Mouse (Mus musculus) heart, adult 2 months (tissue): ENCODE results near the gene Rapgefl1.
"Not testable (repeated sequence)": the region's sequence is repeated elsewhere in the genome, so short reads cannot be mapped to it uniquely, and the experiment has no call there.

Experiments used
- CTCF ChIP-seq: fragments of 200-600 bp; IDR thresholded peaks from 2 replicates; pipeline ENCODE4 v1.8.1; 2022; ENCODE audit warnings: antibody characterized with exemption, mild to moderate bottlenecking, moderate library complexity
- EP300 ChIP-seq: fragments of 200-500 bp; IDR thresholded peaks from 2 replicates; pipeline ENCODE4 v1.6.1; 2011; ENCODE audit warnings: low read depth, low read length, control low read depth; ENCODE audit not compliant: insufficient read depth
- POLR2A ChIP-seq: fragments of 200-500 bp; IDR thresholded peaks from 2 replicates; pipeline ENCODE4 v1.6.1; 2011; ENCODE audit warnings: mild to moderate bottlenecking, low read depth, low read length, control low read depth; ENCODE audit not compliant: insufficient read depth

- not testable (repeated sequence) for TF ChIP-seq POLR2A, EP300, CTCF
These were observed 10.5 kb upstream of the Rapgefl1 start for GRCm38 (mm10) chr11:98826071-98826470.
